Mouse (Mus musculus) liver, adult 2 months (tissue): ENCODE data around the gene Gm13090.

Experiments
- CTCF ChIP-seq: fragments of 200-500 bp; IDR thresholded peaks from 2 replicates; pipeline ENCODE4 v1.5.1; 2011; ENCODE audit warnings: low read depth, low read length, control low read depth
- POLR2A ChIP-seq: fragments of 200-500 bp; IDR thresholded peaks from 2 replicates; pipeline ENCODE4 v1.6.1; 2011; ENCODE audit warnings: low read length, control low read depth; ENCODE audit not compliant: insufficient read depth; ENCODE audit errors: extremely low read depth

DNA sequence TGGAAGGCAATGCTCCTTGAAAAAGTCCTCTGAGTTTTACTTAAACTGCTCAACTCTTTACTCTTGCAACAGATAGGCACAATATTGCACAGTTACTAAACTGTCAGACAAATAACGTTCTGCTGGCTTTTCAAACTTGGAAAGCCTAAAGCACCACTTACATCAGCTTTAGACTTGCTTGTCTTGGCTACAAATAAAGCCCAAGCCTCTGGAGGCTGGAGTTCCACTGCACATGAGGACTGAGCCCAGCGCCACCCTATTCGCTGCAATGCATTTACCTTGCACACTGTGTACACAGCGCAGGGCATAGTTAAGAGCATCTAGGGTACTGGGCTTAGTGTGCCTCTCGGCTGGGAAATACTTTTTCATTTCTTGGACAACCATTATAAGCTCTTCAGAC, 46.1 kb upstream of the Gm13090 start:
- TF ChIP-seq POLR2A, result no peak
- no peak for TF ChIP-seq CTCF
